Mouse (Mus musculus): ENCODE results near the gene Gnl3. TPM values are rescaled to one million over a fixed set of nuclear protein-coding genes. Genes with fewer than 3 reads are reported as not detected.
A peak's percentile ranks its signal among the peaks of the same experiment; 100 is the strongest.

The Gnl3 gene
- polyA plus RNA-seq, 1 experiment from 2014 or later = 57.1 TPM

DNA sequence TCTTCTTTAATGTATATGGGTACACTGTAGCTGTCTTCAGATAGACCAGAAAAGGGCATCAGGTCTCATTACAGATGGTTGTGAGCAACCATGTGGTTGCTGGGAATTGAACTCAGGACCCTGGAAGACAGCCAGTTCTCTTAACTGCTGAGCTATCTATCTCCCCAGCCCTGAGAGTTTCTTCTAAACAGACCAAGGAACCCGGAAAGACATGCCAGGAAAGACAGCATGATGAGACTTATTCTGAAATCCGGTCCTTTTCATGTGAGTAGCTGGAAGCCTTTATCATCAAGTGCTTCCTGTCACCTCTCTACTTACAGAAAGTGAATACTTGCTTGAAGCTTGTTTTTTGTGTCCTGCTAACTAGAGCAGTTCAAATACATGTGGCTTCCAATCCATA, 14.4 kb downstream of the Gnl3 start:
- no peak for ATAC-seq
- no peak overlapping the region for H3K4me3 ChIP-seq (replicated peaks)
- H3K27ac ChIP-seq = no peak overlapping the region
- H3K9ac ChIP-seq (replicated peaks) = no peak overlapping the region
- no peaks in the 10 kb centered on the region for H3K27me3 ChIP-seq
- H3K9me3 ChIP-seq = no peaks in the 10 kb centered on the region
- H3K36me3 ChIP-seq = peaks cover 27% of the 10 kb centered on the region
- H3K4me2 ChIP-seq (replicated peaks) = no peak overlapping the region
- 89% methylated on average over 2 of the region's 2 CpGs for WGBS
- peaks cover 23% of the 10 kb centered on the region for H3K4me1 ChIP-seq (replicated peaks)

DNA sequence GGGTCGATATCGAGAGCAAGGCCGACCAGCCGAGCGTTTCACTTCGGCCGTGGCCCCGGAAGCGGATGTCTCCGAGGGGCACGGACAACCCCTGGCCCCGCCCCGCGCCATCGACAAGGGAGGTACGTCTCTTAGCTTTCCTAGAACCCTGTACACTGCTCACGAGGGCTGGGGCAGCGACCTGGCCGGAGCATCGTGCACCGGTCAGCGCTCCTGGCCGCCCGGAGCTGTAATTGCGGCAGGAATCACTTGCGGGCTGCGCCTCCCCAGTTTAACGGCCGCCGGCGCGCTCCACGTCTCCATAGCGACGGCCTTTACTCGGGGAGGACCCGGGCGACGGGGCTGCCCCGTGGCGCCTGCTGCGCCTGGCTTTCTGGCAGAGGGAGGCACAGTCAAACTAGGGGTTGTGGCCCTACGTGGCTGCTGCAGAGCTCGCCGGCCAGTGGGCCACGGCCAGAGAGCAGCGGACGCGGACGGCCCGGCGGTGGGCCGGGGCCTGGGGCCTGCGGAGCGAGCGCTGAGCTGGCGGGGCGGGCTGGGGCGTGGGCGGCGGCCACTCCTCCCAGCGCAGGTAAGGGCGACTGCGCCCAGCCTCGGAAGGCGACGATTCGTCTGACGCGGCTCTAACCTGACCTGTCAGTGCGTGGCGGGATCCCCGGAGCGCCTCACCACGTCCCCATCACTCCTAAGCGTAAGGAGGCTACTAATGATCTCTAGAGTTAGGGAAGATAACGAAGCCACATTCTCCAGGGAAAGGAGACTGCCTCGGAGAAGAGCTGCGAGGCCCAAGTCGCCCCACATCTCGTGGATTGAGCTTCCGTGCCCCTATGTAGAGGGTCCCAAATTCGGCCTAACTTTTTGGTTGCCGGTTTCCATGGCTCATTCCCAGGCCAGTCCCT, 17.4 kb downstream of the Gnl3 start, which contains the start of the genes Glt8d1 and Spcs1:
TSS of gene Glt8d1 (plus strand) at position 94 of the 899 bp plus-strand sequence.
TSS of gene Spcs1 (minus strand) at position 366 of the 899 bp plus-strand sequence.
- H3K27ac ChIP-seq = peak within 1 kb of the TSS; percentile 94
- H3K4me2 ChIP-seq (replicated peaks) = peak within 1 kb of the TSS; percentile 83
- H3K4me3 ChIP-seq (replicated peaks) = peak within 1 kb of the TSS; percentile 96
- ATAC-seq = peak; percentile 96
- H3K9ac ChIP-seq (replicated peaks) = peak within 1 kb of the TSS; percentile 94
- H3K9me3 ChIP-seq = no peaks in the 10 kb centered on the region
- under 1% methylated on average over 83 of the region's 84 CpGs for WGBS
- H3K4me1 ChIP-seq (replicated peaks) = peaks cover 23% of the 10 kb centered on the region
- peaks cover 24% of the 10 kb centered on the region for H3K36me3 ChIP-seq
- H3K27me3 ChIP-seq = no peaks in the 10 kb centered on the region

DNA sequence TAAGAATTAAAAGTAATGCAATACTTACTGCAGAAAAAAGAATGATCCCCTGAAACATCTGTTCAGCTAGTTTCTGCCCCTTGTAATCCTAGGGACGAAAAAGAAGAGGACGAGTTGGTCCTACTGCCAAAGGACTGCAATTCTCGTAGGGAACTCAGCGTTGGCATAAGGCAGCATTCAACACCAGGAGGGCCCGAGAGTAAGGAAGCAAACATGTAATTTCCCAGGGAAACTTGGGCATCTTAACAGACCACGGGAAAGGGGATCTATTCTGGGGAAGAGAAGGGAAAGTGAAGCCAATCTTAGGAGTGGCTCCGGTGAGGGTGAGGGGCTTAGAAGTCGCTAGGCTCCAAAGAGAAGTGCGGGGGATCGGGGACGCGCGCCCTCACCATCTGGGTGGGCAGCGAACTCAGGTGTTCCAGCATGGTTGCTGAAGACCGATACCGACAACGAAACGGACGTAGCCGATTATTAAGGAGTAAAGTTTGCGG, 18.1 kb downstream of the Gnl3 start:
- peak overlapping the region; percentile 94 for H3K9ac ChIP-seq (replicated peaks)
- WGBS = under 1% methylated on average over 21 of the region's 21 CpGs
- peak; percentile 67 for ATAC-seq
- H3K27me3 ChIP-seq = no peaks in the 10 kb centered on the region
- peaks cover 23% of the 10 kb centered on the region for H3K4me1 ChIP-seq (replicated peaks)
- H3K27ac ChIP-seq = peak overlapping the region; percentile 94
- H3K36me3 ChIP-seq = peaks cover 26% of the 10 kb centered on the region
- H3K4me3 ChIP-seq (replicated peaks) = peak overlapping the region; percentile 96
- peak overlapping the region; percentile 83 for H3K4me2 ChIP-seq (replicated peaks)
- no peaks in the 10 kb centered on the region for H3K9me3 ChIP-seq

DNA sequence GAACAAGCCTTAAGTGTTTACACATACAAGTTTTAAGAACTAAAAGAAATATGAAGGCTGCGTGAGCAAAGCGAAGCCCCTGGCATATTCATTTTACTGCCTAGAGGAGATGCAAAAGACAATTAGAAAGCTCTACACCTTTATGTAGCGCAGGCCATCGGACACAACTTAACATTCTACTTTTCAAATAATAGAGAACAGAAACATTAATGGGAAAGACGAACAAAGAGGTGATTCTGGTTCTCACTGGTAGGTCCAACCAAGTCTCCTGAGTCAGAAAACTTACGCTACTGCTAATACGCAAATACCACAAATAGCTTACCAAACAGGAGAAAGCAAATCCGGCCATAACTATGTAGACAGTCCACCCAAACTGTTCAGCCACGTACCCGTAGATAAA, 18.6 kb downstream of the Gnl3 start:
- H3K4me2 ChIP-seq (replicated peaks) = peak overlapping the region; percentile 83
- peak overlapping the region; percentile 94 for H3K9ac ChIP-seq (replicated peaks)
- H3K4me1 ChIP-seq (replicated peaks) = peaks cover 23% of the 10 kb centered on the region
- peaks cover 26% of the 10 kb centered on the region for H3K36me3 ChIP-seq
- ATAC-seq = no peak
- H3K27me3 ChIP-seq = no peaks in the 10 kb centered on the region
- WGBS = 67% methylated on average over 10 of the region's 10 CpGs
- no peaks in the 10 kb centered on the region for H3K9me3 ChIP-seq
- no peak overlapping the region for H3K27ac ChIP-seq
- H3K4me3 ChIP-seq (replicated peaks) = peak overlapping the region; percentile 96

DNA sequence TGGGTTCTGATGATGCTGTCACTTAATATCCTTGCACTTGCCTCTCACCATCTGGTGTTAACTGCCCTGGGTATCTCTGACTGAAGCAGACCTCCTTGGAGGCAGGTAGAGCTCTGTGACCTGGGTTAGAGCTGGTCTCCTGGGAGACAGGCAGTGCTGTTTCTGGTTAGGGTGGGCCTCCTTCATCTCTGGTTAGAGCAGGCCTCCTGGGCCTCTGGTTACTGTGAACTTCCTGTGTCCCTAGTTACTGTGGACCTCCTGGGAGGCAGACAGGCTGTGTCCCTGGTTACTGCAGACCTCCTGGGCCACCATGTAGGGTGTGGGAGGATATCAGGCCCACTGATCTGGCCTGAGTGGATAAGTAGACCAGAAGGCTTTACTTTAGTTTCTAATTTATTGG, 22.5 kb downstream of the Gnl3 start:
- Histone ChIP-seq H3K4me1 (replicated peaks) (peaks cover 10% of the 10 kb centered on the region), H3K27me3 (no peaks in the 10 kb centered on the region), H3K27ac (no peak overlapping the region), H3K36me3 (peaks cover 26% of the 10 kb centered on the region), H3K9ac (replicated peaks) (no peak overlapping the region), H3K4me3 (replicated peaks) (no peak overlapping the region), H3K9me3 (no peaks in the 10 kb centered on the region), H3K4me2 (replicated peaks) (no peak overlapping the region)
- ATAC-seq = no peak

DNA sequence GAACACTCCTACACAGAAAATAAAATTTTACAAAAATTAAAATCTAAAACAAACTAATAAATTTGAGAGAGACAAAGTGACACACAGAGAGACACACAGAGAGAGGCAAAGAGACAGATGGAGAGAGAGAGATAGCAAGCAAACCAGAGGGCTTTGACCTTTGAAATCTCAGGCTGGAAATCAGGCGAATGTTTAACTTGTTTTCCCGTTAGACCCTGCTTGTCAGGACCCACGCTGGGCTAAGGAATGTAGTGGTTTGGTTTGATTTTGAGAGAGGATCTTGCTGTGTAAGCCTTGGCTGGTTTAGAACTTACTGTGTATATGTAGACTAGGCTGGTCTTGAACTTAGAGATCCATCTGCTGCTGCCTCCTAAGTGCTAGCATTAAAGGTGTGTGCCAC, 42.7 kb downstream of the Gnl3 start:
- H3K4me1 ChIP-seq (replicated peaks) = no peaks in the 10 kb centered on the region
- no peak overlapping the region for H3K4me2 ChIP-seq (replicated peaks)
- H3K36me3 ChIP-seq = peaks cover 61% of the 10 kb centered on the region
- no peak overlapping the region for H3K4me3 ChIP-seq (replicated peaks)
- no peaks in the 10 kb centered on the region for H3K27me3 ChIP-seq
- H3K27ac ChIP-seq = no peak overlapping the region
- H3K9me3 ChIP-seq = no peaks in the 10 kb centered on the region
- H3K9ac ChIP-seq (replicated peaks) = no peak overlapping the region
- WGBS = 84% methylated on average over 3 of the region's 3 CpGs
- no peak for ATAC-seq

DNA sequence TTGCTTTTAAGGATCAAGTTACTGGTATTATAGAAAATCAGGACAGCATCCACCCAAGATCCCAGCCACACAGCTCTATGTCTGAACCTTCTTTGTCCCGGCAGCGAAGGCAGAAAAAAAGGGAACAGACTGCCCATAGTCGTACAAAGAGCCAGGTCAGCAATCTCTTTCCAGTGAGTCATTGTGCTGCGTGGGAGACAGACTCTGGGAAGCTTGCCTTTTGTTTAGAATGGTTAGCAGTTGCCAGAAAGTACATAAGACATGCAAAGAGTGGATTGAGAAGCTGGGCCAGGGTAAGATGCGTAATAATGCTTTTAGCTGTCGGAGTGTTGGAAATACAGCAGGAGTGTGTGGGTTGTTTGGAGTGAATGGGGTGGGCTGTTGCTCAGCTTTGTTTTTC, 44.7 kb downstream of the Gnl3 start:
- Histone ChIP-seq H3K9ac (replicated peaks) (no peak overlapping the region), H3K4me3 (replicated peaks) (no peak overlapping the region), H3K27ac (peak overlapping the region; percentile 30), H3K9me3 (no peaks in the 10 kb centered on the region), H3K27me3 (no peaks in the 10 kb centered on the region), H3K4me2 (replicated peaks) (no peak overlapping the region), H3K36me3 (peaks cover 66% of the 10 kb centered on the region), H3K4me1 (replicated peaks) (no peaks in the 10 kb centered on the region)
- ATAC-seq = peak; percentile 34; the same call in 1 of the 2 replicates
- WGBS = 57% methylated on average over 6 of the region's 6 CpGs

Other genes with a start within 250 kb of the Gnl3 start
- 18.2 and 18.9 TPM in 2 replicates for gene Tmem110, start 193.6 kb downstream of the Gnl3 start, polyA plus RNA-seq (2015; fragmentation: Nextera tagmentation; extraction: Ambion mirVana)
- gene Mustn1, start 140.0 kb downstream of the Gnl3 start, polyA plus RNA-seq (2015; fragmentation: Nextera tagmentation; extraction: Ambion mirVana) = 0.67 and 0.70 TPM in 2 replicates
- not detected in 2 replicates for gene Itih4, start 132.7 kb downstream of the Gnl3 start, polyA plus RNA-seq (2015; fragmentation: Nextera tagmentation; extraction: Ambion mirVana)
- 0.21 and 0.42 TPM in 2 replicates for gene Itih3, start 95.4 kb downstream of the Gnl3 start, polyA plus RNA-seq (2015; fragmentation: Nextera tagmentation; extraction: Ambion mirVana)
- not detected in 2 replicates for gene Itih1, start 75.9 kb downstream of the Gnl3 start, polyA plus RNA-seq (2015; fragmentation: Nextera tagmentation; extraction: Ambion mirVana)
- 20.0 and 20.3 TPM in 2 replicates for gene Nek4, start 67.8 kb downstream of the Gnl3 start, polyA plus RNA-seq (2015; fragmentation: Nextera tagmentation; extraction: Ambion mirVana)
- gene Glt8d1, start 17.8 kb downstream of the Gnl3 start, polyA plus RNA-seq (2015; fragmentation: Nextera tagmentation; extraction: Ambion mirVana) = 58.5 and 60.1 TPM in 2 replicates
- gene Spcs1, start 17.5 kb downstream of the Gnl3 start, polyA plus RNA-seq (2015; fragmentation: Nextera tagmentation; extraction: Ambion mirVana) = 293 and 296 TPM in 2 replicates
- 175 and 181 TPM in 2 replicates for gene Pbrm1, start within 50 bp of the Gnl3 start, polyA plus RNA-seq (2015; fragmentation: Nextera tagmentation; extraction: Ambion mirVana)
- 75.8 and 78.8 TPM in 2 replicates for gene Smim4, start 109.8 kb upstream of the Gnl3 start, polyA plus RNA-seq (2015; fragmentation: Nextera tagmentation; extraction: Ambion mirVana)
- 280 and 317 TPM in 2 replicates for gene Nt5dc2, start 111.9 kb upstream of the Gnl3 start, polyA plus RNA-seq (2015; fragmentation: Nextera tagmentation; extraction: Ambion mirVana)
- 19.8 and 23.2 TPM in 2 replicates for gene Stab1, start 149.5 kb upstream of the Gnl3 start, polyA plus RNA-seq (2015; fragmentation: Nextera tagmentation; extraction: Ambion mirVana)
- 1.1 and 1.9 TPM in 2 replicates for gene Tnnc1, start 189.2 kb upstream of the Gnl3 start, polyA plus RNA-seq (2015; fragmentation: Nextera tagmentation; extraction: Ambion mirVana)
- gene Nisch, start 197.8 kb upstream of the Gnl3 start, polyA plus RNA-seq (2015; fragmentation: Nextera tagmentation; extraction: Ambion mirVana) = 354 and 385 TPM in 2 replicates
- 0.76 and 0.83 TPM in 2 replicates for gene Sema3g, start 198.7 kb upstream of the Gnl3 start, polyA plus RNA-seq (2015; fragmentation: Nextera tagmentation; extraction: Ambion mirVana)
- gene Phf7, start 232.2 kb upstream of the Gnl3 start, polyA plus RNA-seq (2015; fragmentation: Nextera tagmentation; extraction: Ambion mirVana) = 12.7 and 13.2 TPM in 2 replicates
- gene Bap1, start 232.3 kb upstream of the Gnl3 start, polyA plus RNA-seq (2015; fragmentation: Nextera tagmentation; extraction: Ambion mirVana) = 127 and 133 TPM in 2 replicates

All from midbrain, embryonic 13.5 days (tissue).